Mouse (Mus musculus) stomach, embryonic 14.5 days (tissue): ENCODE measurements around the gene Rad52. TPM values are rescaled to one million over a fixed set of nuclear protein-coding genes. Genes with fewer than 3 reads are reported as not detected.

Experiments used
- ATAC-seq: fragments of 200-750 bp; cut with Nextera tagmentation; 2 replicates; pipeline ENCODE4 v1.8.0; 2017; ENCODE audit warnings: low read depth, moderate TSS enrichment; ENCODE audit not compliant: insufficient number of reproducible peaks, insufficient read depth, low FRiP score
- H3K27ac ChIP-seq: fragments of 300-500 bp; sonication (generic); 2 replicates; pipeline ENCODE4 v1.5.1; 2014; ENCODE audit warnings: mild to moderate bottlenecking, low read length, moderate library complexity, mixed read lengths
- H3K27me3 ChIP-seq: fragments of 300-500 bp; sonication (generic); 2 replicates; pipeline ENCODE4 v1.6.1; 2014; ENCODE audit warnings: low read length, control low read depth, mixed read lengths; ENCODE audit not compliant: control insufficient read depth, insufficient read depth
- H3K36me3 ChIP-seq: fragments of 300-500 bp; sonication (generic); 2 replicates; pipeline ENCODE4 v1.6.1; 2014; ENCODE audit warnings: mild to moderate bottlenecking, control low read depth, low read length, moderate library complexity, mixed read lengths; ENCODE audit not compliant: control insufficient read depth, insufficient read depth
- H3K4me1 ChIP-seq: fragments of 300-500 bp; sonication (generic); 2 replicates; pipeline ENCODE4 v1.6.1; 2014; ENCODE audit warnings: low read length, control low read depth, mixed read lengths; ENCODE audit not compliant: control insufficient read depth, insufficient read depth
- H3K4me2 ChIP-seq: fragments of 300-500 bp; sonication (generic); replicated peaks from 2 replicates; pipeline ENCODE4 v1.6.1; 2014; ENCODE audit warnings: low read depth, low read length, control low read depth
- H3K4me3 ChIP-seq: fragments of 300-500 bp; sonication (generic); 2 replicates; pipeline ENCODE4 v1.5.1; 2014; ENCODE audit warnings: low read depth, low read length, control low read depth
- H3K9ac ChIP-seq: fragments of 300-500 bp; sonication (generic); replicated peaks from 2 replicates; pipeline ENCODE4 v1.6.1; 2014; ENCODE audit warnings: low read depth, mild to moderate bottlenecking, control low read depth, low read length, moderate library complexity, mixed read lengths
- H3K9me3 ChIP-seq: fragments of 300-500 bp; sonication (generic); 2 replicates; pipeline ENCODE4 v1.6.1; 2016; ENCODE audit warnings: low read depth, low read length, control low read depth; ENCODE audit not compliant: control insufficient read depth
- WGBS: fragments of 180-500 bp; shearing (Covaris S2); extraction: QIAGEN DNeasy Blood & Tissue Kit; methylation state at CpG from one replicate; pipeline ENCODE4 v1.1.7; 2014; 5-methylcytosine and 5-hydroxymethylcytosine counted together
- polyA plus RNA-seq: library from polyadenylated mRNA; unstranded; fragments of >200 nt; fragmentation: Nextera tagmentation; extraction: Ambion mirVana; gene quantifications from 2 replicates; pipeline ENCODE4 v1.2.1, GENCODE M21; 2014

Rad52 gene
- polyA plus RNA-seq, 1 experiment from 2014 or later = 24.2 TPM

DNA sequence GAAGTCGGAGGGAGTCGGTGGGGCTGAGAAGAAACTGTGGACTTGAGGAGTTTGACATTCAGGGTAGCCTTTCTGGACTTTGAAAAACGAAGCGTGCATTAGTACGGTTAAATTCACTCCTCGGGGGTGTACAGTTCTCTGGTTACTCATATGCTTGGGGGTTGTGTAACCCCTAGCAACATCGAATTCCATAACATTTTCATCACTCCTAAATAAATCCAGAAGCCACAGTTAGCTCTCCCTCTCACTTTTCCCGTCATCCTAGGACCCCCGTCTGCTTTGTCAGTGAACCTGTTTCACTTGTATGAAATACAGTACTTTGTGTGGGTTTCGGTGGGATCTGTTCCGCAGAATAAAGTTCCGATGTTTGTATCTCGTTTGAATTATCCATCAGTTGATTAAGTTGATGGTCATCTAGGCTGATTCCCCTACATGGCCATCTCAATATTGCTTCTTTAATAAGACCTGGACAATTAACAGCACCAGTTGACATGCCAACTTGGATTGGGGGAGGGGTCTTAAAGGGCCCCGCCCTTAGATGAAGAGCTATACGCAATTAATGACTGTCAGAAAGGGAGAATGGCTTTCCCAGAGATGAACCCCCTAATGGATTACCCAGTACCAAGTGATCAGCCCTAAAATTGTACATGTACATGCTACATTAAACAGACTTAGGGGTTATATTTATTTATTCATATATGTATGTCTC lies 737 bp downstream of the Rad52 start:
- Histone ChIP-seq H3K27ac (peak overlapping the region; percentile 92), H3K4me2 (peak overlapping the region; percentile 83), H3K4me3 (peak overlapping the region; percentile 88), H3K9ac (peak overlapping the region; percentile 83), H3K27me3 (no peaks in the 10 kb centered on the region), H3K9me3 (no peaks in the 10 kb centered on the region), H3K4me1 (peaks cover 6% of the 10 kb centered on the region; the same call in 1 of the 2 replicates), H3K36me3 (no peaks in the 10 kb centered on the region)
- ATAC-seq = no peak
- 21% methylated on average over 15 of the region's 15 CpGs for WGBS

DNA sequence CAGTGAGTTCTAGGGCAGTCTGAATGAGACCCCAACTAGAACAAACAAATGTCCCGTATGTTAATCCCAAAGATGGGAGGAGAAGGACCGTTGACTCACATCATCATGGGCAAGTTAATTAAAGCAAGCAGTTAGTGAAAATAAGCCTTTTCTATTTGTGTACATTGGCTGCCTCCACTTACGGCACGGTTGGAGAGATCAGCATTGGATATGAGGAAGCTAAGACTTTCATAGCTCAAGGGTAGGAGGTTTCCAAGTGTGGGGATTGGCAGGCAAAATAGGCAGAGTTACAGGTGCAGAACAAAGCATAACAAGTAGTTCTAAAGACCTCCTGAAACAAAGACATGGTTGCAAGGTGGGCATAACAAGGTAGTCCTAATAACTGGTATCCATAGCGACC lies 3.0 kb downstream of the Rad52 start:
- no peak overlapping the region for H3K9ac ChIP-seq
- no peak for ATAC-seq
- H3K27ac ChIP-seq = no peak overlapping the region
- H3K4me2 ChIP-seq = no peak overlapping the region
- no peaks in the 10 kb centered on the region for H3K27me3 ChIP-seq
- H3K9me3 ChIP-seq = no peaks in the 10 kb centered on the region
- WGBS = 86% methylated on average over 5 of the region's 5 CpGs
- peaks cover 6% of the 10 kb centered on the region; the same call in 1 of the 2 replicates for H3K4me1 ChIP-seq
- H3K36me3 ChIP-seq = no peaks in the 10 kb centered on the region
- H3K4me3 ChIP-seq = no peak overlapping the region

DNA sequence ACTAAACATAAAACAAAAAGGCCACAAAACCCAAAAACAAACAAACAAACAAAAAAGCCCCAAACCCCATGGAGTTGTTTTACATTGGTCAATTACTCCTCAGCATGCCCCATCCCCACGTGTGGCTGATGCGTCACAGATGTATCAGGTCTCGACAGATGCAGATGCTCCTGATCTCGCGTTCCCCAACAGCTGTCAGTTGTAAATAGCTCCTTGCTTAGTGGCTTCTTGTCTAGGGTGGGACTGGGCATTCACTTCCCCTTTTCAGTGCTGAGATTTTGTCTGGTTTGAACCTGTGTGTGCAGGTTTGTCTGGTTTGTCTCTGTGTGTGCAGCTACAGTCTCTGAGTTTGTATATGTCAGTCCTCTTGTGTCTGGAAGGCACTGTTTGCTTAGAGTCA lies 9.5 kb downstream of the Rad52 start:
- Histone ChIP-seq H3K9ac (no peak overlapping the region), H3K4me2 (no peak overlapping the region), H3K27ac (no peak overlapping the region), H3K9me3 (no peaks in the 10 kb centered on the region), H3K27me3 (no peaks in the 10 kb centered on the region), H3K4me1 (no peaks in the 10 kb centered on the region), H3K4me3 (no peak overlapping the region), H3K36me3 (peaks cover 30% of the 10 kb centered on the region)
- ATAC-seq = no peak
- 74% methylated on average over 5 of the region's 5 CpGs for WGBS

- H3K4me2 ChIP-seq = no peak overlapping the region
Observed at GRCm38 (mm10) chr6:119915710-119916109, 13.2 kb downstream of the Rad52 start.

DNA sequence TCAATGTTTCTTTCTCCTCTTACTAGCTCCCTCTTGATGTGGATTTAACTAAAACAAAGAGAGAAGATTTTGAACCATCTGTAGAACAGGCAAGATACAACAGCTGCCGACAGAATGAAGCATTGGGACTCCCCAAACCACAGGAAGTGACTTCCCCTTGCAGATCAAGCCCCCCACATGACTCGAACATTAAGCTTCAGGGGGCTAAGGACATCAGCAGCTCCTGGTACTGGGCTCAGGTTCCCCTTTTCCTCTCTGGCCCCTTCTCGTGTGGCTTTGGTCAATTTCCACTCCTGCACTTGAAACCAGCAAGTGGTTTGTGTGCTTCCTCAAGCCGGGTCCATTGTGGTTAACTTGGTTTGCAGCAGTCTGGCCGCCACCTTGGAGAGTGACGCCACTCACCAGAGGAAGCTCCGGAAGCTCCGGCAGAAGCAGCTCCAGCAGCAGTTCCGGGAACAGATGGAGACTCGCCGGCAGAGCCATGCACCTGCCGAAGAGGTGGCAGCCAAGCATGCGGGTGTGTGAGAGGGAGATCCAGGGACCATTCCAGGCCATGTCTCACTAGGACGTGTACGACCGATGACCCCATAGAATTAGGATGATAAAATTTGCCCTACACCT lies 16.2 kb downstream of the Rad52 start:
- Histone ChIP-seq H3K9ac (no peak overlapping the region), H3K4me3 (no peak overlapping the region), H3K27ac (no peak overlapping the region), H3K9me3 (no peaks in the 10 kb centered on the region), H3K27me3 (no peaks in the 10 kb centered on the region), H3K36me3 (peaks cover 64% of the 10 kb centered on the region), H3K4me1 (no peaks in the 10 kb centered on the region), H3K4me2 (no peak overlapping the region)
- WGBS = 86% methylated on average over 16 of the region's 16 CpGs
- ATAC-seq = no peak

More at GRCm38 (mm10) chr6:119915710-119916109, 13.2 kb downstream of the Rad52 start:
- 93% methylated on average over 5 of the region's 5 CpGs for WGBS
- Histone ChIP-seq H3K27me3 (no peaks in the 10 kb centered on the region), H3K27ac (no peak overlapping the region), H3K9ac (no peak overlapping the region), H3K36me3 (peaks cover 51% of the 10 kb centered on the region), H3K9me3 (no peaks in the 10 kb centered on the region), H3K4me1 (no peaks in the 10 kb centered on the region), H3K4me3 (no peak overlapping the region)
- ATAC-seq = no peak

- Histone ChIP-seq H3K4me1 (no peaks in the 10 kb centered on the region), H3K4me2 (no peak overlapping the region), H3K9me3 (no peaks in the 10 kb centered on the region), H3K27me3 (no peaks in the 10 kb centered on the region), H3K9ac (no peak overlapping the region), H3K36me3 (peaks cover 66% of the 10 kb centered on the region), H3K4me3 (no peak overlapping the region), H3K27ac (no peak overlapping the region)
- ATAC-seq = no peak
- 83% methylated on average over 3 of the region's 3 CpGs for WGBS
Observed at GRCm38 (mm10) chr6:119922136-119922535, 19.6 kb downstream of the Rad52 start.

- Histone ChIP-seq H3K9ac (no peak overlapping the region), H3K27me3 (no peaks in the 10 kb centered on the region), H3K4me2 (no peak overlapping the region), H3K9me3 (no peaks in the 10 kb centered on the region), H3K27ac (no peak overlapping the region), H3K4me3 (no peak overlapping the region), H3K36me3 (peaks cover 65% of the 10 kb centered on the region), H3K4me1 (no peaks in the 10 kb centered on the region)
- no peak for ATAC-seq
- 90% methylated on average over 4 of the region's 4 CpGs for WGBS
Observed at GRCm38 (mm10) chr6:119922544-119922943, 20.0 kb downstream of the Rad52 start.

DNA sequence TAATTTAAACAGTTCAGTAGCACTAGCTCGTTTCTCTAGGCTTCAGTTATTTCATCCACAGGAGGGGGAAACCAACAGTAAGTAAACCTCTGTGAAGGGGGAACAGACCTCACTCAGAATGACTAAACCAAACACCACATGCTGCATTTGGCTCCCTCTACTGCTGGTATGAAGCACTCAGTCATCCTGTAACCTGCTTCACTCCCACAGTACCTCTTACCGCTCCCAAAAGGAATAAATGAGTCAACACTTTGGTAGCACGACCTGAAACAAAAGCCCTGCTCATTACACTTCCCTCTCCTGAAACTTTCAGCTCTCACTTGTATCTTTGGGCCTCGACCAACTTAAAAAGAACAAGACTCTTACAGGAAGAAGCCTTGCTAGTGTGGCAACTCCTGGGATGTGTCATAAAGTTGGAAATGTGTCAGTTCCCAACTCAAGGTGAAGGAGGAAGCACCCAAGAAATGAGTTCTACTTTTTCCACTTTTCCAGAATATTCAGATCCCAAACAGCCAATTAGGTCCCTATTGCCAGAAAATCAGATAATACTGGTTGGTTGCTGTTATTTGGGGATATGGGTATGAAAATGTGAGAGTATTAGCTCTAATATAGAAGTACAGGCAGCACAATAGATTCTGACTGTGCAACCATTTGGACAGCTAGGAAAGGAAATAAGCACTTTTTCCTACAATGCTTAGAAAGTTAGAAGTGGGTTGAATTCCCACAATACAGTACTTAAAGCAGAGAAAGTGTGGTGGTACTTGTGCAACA lies 21.9 kb downstream of the Rad52 start:
- H3K9me3 ChIP-seq = no peaks in the 10 kb centered on the region
- H3K36me3 ChIP-seq = peaks cover 74% of the 10 kb centered on the region
- WGBS = 53% methylated on average over 4 of the region's 4 CpGs
- H3K4me3 ChIP-seq = no peak overlapping the region
- H3K9ac ChIP-seq = no peak overlapping the region
- no peak for ATAC-seq
- no peak overlapping the region for H3K27ac ChIP-seq
- no peaks in the 10 kb centered on the region for H3K27me3 ChIP-seq
- H3K4me1 ChIP-seq = no peaks in the 10 kb centered on the region
- no peak overlapping the region for H3K4me2 ChIP-seq
